Mouse (Mus musculus): ENCODE data around the gene Galnt10.

Galnt10 gene

DNA sequence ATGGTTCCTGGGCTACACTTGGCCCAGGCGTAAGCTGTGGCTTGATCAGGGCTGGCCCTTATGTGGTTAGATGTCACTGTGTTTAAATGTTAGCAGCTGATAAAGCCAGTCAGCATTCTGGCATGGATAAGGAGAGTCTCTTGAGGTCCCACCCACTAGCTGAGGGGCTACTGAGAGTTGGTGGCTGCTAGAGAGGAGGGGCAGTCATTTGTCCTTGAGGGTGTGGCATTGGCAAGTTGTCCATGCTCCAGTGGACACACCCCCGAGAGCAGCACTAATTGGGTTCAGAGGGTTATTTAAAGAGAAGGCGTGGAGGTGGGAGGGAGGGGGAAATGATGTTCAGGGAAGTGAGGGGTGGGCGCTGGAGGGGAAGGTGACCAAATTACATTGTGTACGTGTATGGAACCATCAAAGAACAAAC is 9.7 kb downstream of the Galnt10 start:
- in situ Hi-C loops (cut with MboI; ENCODE audit: low pct_unique_long_range_greater_than_20kb in 1 of 2, low sequenced_read_pairs in 2 of 2, unreplicated experiment in 1 of 2) = no loop called here

DNA sequence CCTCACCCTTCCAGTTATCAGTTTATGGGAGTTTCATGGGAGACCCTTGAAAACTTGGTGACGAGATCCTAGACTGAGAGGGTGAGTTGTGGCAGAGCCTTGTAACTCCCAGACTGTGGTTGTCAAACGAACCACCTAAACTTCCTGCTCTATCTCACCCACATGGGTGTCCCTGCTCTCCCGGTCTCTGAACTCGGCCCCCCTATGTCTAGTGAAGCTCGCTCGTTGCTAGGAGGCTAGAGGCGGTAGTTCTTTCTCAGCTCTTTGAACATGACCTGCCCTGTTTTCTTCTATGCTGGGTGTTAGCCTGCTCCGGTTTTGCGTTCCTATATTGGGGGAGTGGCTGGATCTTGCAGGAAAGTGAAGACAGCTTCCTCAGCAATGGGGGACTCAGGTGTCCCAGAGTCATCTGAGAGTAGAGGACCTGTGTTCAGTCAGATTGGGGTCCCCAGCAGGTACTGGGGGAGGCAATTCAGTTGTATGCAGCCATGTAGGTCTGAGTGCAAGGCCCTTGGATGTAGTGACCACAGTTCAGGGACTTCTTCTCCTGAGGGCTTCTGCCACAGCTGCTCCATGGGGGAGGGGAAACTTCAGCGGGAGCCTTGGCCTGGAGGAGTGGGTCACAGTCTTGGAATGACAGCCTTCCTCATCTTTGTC is 10.6 kb downstream of the Galnt10 start:
- in situ Hi-C loops (cut with MboI; ENCODE audit: low pct_unique_long_range_greater_than_20kb in 1 of 2, low sequenced_read_pairs in 2 of 2, unreplicated experiment in 1 of 2) = no loop called here

DNA sequence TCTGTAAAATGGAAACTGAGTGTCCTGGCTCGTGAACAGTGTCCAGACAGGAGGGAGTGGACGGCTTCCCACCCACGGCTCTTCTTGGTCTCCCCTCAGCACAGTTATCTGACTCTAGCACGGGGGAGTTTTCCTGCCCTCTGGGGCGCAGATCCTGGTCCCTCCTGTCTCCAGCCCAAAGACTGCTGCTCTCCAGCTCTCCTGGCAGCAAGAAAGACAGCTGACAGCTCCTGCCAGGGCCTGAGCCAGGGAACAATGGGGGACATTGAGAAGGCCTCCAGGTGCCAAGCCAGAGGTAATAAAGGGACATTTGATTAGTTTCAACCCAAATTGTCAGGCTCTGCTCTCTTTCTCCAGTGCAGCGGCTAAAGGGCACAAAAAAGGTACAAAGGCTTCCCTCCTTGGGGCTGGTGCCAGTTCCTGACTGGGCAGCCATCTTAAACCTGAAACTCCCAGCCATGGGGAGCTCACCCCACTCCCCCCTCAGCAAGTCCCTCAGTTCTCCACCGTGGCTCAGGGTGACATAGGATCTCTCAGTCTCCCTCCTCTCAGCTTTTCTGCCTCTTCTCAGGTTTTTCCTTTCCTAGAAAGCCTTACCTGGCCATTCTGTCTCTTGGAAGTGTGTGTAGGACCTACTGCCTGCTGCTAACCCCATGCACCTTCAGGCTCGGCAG is 11.5 kb downstream of the Galnt10 start:
- in situ Hi-C loops (cut with MboI; ENCODE audit: low pct_unique_long_range_greater_than_20kb in 1 of 2, low sequenced_read_pairs in 2 of 2, unreplicated experiment in 1 of 2) = no loop called here

DNA sequence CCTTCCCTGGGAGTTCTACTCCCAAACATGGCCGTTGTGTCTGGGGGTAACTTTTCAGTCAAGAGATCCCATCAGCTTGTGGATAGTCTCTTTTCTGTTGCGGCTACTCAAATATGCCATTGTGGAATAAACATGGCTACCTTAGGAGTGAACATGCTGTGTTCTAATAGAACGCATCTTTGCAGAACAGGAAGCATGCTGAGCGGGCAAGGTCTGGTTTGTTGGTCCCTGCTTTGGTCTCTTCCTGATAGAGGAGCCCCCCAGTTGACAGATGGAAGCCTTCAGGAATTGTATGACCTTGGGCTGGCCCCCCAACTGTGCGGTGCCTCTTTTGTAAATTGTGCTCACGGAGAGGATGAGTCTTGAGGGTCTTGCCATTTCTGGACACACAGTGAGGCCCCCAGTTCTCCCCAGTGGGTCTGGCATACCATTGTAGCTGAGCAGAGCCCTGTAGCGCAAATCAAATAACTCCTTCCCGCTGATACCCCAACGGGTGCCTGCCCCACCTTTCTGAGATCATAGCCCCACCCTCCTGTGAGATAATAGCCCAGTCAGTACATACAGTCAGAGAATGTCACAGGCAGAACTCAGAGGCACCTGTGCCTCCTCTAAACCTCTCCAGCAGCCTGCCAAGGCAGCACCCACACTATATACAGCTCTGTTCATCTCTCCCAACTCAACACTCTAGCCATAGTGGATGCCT is 12.3 kb downstream of the Galnt10 start:
- in situ Hi-C loops (cut with MboI; ENCODE audit: low pct_unique_long_range_greater_than_20kb in 1 of 2, low sequenced_read_pairs in 2 of 2, unreplicated experiment in 1 of 2) = no loop called here

DNA sequence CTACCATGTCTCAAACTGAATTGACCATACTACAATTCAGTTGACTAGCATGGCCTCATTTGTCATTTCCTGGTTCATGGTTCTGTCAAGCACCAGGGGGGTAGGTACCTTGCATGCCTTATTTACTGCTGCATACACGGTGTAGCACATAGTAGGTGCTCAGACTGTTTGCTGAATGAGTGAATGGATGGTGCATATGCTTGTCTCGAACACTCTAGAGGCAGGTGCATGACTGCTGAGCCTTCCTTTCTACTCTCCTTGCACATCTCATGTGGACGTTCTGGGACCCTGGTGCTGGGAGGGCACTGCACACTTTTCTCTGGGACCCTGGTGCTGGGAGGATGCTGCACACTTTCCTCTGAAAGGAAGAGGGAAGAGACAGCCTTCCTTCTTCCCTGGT is 13.0 kb downstream of the Galnt10 start:
- in situ Hi-C loops (cut with MboI; ENCODE audit: low pct_unique_long_range_greater_than_20kb in 1 of 2, low sequenced_read_pairs in 2 of 2, unreplicated experiment in 1 of 2) = no loop called here

DNA sequence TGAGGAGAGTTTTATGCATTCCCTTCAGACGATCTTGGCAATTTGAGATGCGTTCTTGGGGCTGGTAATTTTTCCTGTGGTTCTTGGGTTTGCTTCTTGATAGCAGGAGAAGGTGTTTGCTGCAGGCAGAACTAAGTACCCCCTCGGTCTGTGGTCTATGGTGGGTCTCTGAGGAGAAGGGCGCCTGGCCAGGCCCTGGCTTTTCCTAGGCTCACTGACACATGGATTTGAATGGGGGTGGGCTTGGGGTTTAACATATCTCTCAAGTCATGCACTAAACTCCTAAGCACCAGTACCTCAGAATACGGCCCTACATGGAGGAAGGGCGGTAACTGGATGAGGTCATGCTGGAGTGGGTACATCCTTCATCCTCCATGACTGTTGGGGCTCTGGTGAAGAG is 13.5 kb downstream of the Galnt10 start:
- in situ Hi-C loops (cut with MboI; ENCODE audit: low pct_unique_long_range_greater_than_20kb in 1 of 2, low sequenced_read_pairs in 2 of 2, unreplicated experiment in 1 of 2) = no loop called here

DNA sequence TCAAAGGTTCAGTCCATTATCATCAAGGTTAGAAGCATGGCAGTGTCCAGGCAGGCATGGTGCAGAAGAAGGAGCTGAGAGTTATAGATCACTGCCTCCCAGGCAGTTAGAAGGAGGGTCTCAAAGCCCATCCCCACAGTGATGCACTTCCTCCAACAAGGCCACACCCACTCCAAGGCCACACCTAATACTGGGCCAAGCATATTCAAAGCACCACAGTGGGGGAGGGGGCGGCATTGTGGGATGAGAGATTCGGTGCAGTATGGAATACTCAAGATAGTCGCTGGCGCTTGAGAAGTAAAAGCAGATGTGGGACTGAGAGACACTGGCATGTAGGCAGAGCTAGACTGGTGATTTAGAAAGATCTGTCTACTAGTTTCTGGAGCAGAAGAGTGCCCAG is 14.9 kb downstream of the Galnt10 start:
- in situ Hi-C loops (cut with MboI; ENCODE audit: low pct_unique_long_range_greater_than_20kb in 1 of 2, low sequenced_read_pairs in 2 of 2, unreplicated experiment in 1 of 2) = no loop called here

DNA sequence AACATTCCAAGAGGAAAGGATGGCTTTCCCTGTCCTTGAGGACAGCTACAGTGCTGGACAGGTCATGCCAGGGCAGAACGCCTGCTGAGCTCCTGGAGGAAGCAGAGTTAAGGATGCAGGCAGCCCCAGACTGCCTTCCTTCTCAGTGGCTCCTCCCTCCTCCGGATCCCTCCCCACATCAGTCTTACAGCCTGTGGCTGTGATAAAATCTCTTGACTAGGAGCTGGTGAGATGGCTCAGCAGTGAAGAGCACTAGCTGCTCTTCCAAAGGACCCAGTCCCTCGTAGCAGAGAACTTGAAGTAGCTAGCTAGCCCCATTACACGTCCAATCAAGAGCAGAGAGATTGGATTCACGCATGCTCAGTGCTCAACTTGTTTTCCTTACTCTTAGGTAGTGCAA is 15.6 kb downstream of the Galnt10 start:
- in situ Hi-C loops (cut with MboI; ENCODE audit: low pct_unique_long_range_greater_than_20kb in 1 of 2, low sequenced_read_pairs in 2 of 2, unreplicated experiment in 1 of 2) = no loop called here

DNA sequence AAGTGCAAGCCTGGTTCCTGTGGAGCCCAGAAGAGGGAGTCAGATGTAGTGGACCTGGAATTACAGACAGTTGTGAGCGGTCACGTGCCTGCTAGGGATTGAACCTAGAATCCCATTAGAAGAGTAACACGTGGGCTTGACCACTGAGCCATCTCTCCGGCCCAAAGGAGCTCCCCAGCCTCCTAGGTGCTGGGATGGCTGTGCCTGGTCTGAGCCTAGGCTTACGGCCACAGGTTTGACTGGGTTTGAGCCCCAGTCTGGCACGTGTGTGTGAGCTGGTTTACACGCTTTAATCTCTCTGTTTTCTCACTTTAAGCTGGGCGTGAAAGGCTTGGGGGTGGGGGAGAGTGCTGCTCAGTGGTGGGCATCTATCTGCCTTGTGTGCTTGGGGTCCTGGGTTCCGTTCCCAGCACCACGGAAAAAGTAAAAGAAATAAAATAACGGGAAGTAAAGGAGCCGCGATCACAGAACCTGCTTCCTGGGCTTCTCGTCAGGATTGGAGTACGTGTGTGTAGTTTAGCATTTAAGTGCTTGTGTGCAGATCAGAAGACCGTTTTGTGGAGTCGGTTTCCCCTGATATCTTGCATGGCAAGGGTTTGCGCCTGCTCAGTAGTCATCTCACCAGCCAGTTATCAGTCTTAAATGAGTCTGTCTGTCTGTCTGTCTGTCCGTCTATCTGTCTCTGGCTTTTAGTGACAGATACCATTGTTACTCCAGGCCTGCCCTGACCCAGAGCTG is 16.4 kb downstream of the Galnt10 start:
- in situ Hi-C loops (cut with MboI; ENCODE audit: low pct_unique_long_range_greater_than_20kb in 1 of 2, low sequenced_read_pairs in 2 of 2, unreplicated experiment in 1 of 2) = no loop called here

DNA sequence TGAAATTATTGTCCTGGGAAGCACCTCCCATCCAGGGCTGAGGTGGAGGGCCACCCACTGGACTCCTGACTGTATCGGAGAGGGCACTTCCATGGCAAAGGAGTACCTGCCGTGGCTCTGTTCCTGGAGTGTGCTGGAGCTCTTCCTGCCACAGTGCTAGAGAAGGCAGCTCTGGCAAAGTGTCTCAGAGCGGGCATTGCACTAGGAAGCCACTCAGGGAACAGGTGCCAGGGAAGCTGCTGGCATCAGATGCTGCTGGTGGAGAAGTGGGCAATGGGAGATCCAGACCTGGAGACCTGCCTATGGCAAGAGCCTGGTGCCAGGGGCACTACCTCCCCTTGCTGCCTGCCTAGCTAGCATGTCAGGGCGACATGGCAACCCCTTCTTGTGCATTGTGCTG is 17.0 kb downstream of the Galnt10 start:
- in situ Hi-C loops (cut with MboI; ENCODE audit: low pct_unique_long_range_greater_than_20kb in 1 of 2, low sequenced_read_pairs in 2 of 2, unreplicated experiment in 1 of 2) = no loop called here

DNA sequence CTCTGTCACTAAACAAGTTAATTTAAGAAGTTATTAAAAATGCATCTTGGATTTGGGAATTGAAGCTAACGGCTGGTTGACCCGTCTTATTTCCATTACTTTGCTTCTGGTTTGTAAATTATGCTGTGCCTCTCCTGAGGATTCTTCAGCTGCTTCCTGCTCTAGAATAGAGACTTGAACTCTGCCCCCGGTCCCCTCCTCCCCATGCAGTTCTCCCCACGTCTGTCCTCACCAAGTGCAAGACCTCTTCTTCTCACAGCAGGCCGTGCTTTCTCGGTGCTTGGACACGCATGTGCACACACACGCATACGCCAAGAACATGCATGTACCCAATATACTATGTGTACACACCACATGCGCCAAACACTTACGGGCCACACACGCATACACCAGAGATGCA is 18.0 kb downstream of the Galnt10 start:
- in situ Hi-C loops (cut with MboI; ENCODE audit: low pct_unique_long_range_greater_than_20kb in 1 of 2, low sequenced_read_pairs in 2 of 2, unreplicated experiment in 1 of 2) = no loop called here

DNA sequence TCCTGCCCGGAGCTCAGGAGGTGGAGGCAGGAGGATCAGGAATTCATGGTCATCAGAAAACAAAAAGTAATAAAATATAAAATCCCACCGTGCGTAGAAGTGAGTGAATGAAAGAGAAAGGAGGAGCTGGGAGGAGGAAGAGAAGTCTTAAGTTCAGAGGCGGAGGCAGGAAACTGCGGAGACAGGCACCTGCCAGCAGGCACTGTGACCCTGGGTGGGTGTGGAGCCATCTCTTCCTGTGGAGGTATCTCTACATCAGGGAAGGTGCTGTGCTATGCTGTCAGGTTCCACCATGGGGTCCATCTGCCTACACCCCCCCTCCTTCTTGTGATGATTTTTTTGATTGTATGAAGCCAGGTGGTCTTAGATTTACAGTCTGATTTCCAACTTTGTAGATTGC is 19.5 kb downstream of the Galnt10 start:
- in situ Hi-C loops (cut with MboI; ENCODE audit: low pct_unique_long_range_greater_than_20kb in 1 of 2, low sequenced_read_pairs in 2 of 2, unreplicated experiment in 1 of 2) = no loop called here

DNA sequence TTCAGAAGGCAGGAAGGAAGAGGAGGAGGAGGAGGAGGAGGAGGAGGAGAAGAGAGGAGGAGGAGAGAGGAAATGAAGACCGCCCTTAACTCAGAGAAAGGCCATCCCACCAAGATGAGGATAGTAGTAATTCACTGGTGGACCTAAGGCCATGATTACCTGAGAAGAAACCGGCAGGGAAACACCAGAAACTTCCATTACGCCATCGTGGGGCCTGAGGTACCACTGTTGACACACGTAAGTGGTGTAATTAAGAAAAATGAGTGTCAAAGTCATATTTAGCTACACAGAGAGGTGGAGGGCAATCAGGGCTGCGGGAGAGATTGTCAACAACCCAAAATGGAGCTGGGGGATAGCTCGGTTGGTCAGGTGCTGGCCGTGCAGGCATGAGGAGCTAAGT is 23.0 kb downstream of the Galnt10 start:
- in situ Hi-C loops (cut with MboI; ENCODE audit: low pct_unique_long_range_greater_than_20kb in 1 of 2, low sequenced_read_pairs in 2 of 2, unreplicated experiment in 1 of 2) = no loop called here

DNA sequence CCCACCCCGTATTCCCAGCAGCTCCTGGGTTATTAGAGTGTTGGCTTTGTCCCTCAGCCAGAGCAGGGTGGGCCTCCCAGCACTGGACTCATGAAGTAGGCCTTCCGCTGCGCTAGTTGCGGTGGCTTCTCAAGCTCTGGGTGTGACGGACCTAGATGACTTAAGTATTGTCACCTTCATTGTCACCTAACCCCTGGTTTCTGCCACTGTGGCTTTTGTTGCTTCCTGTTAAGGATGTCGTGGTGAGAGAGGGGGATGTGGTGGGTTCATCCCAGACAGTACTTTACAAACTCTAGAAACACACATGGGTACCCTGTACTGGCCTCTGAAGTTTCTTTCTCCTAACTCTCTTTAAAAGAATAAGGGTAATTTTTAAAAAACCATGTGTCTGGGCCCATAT is 24.3 kb downstream of the Galnt10 start:
- in situ Hi-C loops (cut with MboI; ENCODE audit: low pct_unique_long_range_greater_than_20kb in 1 of 2, low sequenced_read_pairs in 2 of 2, unreplicated experiment in 1 of 2) = no loop called here

DNA sequence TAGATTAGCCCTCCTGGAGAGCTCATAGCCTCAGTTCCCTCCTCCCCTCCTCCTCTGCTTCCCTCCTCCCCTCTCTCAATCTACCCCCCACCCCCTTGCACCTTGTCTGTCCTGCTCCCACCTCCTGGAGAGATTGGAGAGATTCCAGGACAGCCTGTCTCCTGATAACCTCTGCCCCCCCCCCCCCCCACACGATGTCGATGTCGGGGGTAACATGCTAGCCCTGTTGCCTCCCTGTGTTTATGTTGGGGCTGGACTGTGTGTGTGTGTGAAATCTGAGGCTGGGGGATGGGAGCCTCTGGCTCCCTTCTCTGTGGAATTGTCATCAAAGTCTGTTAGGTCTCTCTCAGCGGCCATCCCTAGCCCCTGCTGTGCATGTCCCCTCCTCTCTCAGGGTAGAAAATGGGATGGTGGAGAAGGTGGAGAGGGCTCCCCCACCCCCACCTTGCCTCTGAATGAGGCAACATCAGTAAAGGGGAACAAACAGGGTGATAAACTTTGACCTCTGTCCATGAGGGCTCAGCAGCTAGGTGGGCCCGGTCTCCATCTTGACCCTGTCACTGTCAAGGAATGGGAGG is 26.0 kb downstream of the Galnt10 start:
- in situ Hi-C loops (cut with MboI; ENCODE audit: low pct_unique_long_range_greater_than_20kb in 1 of 2, low sequenced_read_pairs in 2 of 2, unreplicated experiment in 1 of 2) = no loop called here

DNA sequence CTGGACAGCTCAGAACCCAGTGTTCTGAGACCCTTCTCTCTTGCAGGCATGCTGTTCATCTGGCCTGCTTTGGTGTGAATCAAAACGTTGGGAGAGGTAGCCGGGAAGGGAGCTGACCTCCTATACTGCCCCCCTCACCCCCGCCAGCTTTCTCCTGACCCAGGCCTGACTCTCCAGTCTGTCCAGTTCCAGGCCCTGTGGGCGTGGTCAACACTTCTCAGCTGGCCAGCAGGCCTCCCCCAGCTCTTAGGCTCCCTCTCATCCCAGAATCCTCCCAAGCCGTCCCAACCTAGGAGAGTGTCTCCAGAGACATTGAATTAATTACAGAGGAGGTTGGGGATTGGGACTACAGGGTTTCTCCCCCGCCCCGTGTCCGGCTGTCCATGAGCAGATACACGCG is 26.6 kb downstream of the Galnt10 start:
- in situ Hi-C loops (cut with MboI; ENCODE audit: low pct_unique_long_range_greater_than_20kb in 1 of 2, low sequenced_read_pairs in 2 of 2, unreplicated experiment in 1 of 2) = no loop called here

DNA sequence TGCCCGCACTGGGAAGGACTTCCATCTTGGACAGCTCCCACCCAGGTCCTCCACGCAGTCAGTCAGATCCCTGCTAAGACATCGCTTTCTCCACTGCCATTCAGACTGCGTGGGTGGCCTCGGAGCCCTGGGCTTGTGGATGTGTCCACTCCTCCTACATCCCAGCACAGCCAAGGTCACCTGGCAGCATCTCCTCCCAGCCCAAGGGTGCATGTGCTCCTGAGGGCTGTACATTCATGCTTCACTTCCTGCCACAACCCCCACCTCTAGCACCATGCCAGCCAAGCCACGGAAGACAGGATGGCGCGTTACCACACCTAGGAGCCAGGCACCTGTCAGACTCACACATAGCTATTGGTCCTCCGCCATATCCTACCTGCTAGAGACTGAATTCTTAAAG is 27.8 kb downstream of the Galnt10 start:
- in situ Hi-C loops (cut with MboI; ENCODE audit: low pct_unique_long_range_greater_than_20kb in 1 of 2, low sequenced_read_pairs in 2 of 2, unreplicated experiment in 1 of 2) = no loop called here

DNA sequence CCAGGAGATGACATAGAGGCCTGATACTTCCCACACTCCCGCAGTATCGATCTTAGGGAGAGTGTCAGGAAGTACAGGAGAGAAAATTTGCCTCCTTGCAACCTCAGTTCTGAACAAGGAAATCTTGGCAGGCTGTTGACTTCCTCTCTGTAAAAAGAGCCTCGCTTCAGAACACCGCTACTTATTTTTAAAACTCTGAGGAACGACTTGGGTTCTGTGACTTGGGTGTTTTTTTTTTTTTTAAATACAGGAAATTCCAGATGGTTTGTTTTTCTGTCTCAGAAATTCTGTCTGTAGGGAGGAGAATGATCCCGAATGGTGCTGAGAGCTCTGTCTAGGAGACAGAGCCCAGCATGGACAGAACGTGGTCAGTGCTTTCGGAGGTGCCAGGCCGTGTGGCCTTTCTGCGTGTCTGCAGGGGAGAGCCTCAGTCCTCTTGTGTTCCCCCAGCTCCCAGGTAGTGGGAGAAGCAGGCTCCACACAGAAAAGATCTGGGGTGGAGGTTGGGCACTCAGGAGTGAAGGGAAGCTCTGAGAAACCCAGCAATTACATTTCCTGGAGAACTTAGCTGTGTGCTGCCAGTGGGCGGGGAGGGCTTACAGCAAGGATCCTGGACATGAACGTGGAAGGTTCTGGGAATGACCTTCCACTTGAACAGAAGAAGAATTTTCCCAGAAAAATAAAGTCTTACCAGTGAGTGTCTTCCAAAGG is 28.9 kb downstream of the Galnt10 start:
- in situ Hi-C loops (cut with MboI; ENCODE audit: low pct_unique_long_range_greater_than_20kb in 1 of 2, low sequenced_read_pairs in 2 of 2, unreplicated experiment in 1 of 2) = no loop called here

All from mouse embryonic stem cell (cell line).